Mouse (Mus musculus): ENCODE data around the gene Topors. TPM values are rescaled to one million over a fixed set of nuclear protein-coding genes. Genes with fewer than 3 reads are reported as not detected.

Topors gene
- polyA plus RNA-seq, 1 experiment from 2014 or later = 30.7 TPM

GRCm38 (mm10) chr4:40226095-40226494 lies 43.6 kb downstream of the Topors start:
- Histone ChIP-seq H3K4me3 (ENCODE audit: low read depth, low read length) (no peak overlapping the region), H3K36me3 (ENCODE audit: control insufficient read depth, insufficient read depth, low read length) (no peaks in the 10 kb centered on the region), H3K27me3 (ENCODE audit: control insufficient read depth, insufficient read depth, low read length) (no peaks in the 10 kb centered on the region), H3K4me2 (ENCODE audit: low read depth, low read length) (no peak overlapping the region), H3K4me1 (ENCODE audit: control insufficient read depth, insufficient read depth, low read length) (no peaks in the 10 kb centered on the region), H3K27ac (ENCODE audit: low read depth, low read length) (no peak overlapping the region), H3K9me3 (ENCODE audit: control insufficient read depth, low read length) (no peaks in the 10 kb centered on the region), H3K9ac (replicated peaks; ENCODE audit: low read depth, low read length) (no peak overlapping the region)
- ATAC-seq (ENCODE audit: low read depth) = no peak
- 84% methylated on average over 5 of the region's 5 CpGs for WGBS

DNA sequence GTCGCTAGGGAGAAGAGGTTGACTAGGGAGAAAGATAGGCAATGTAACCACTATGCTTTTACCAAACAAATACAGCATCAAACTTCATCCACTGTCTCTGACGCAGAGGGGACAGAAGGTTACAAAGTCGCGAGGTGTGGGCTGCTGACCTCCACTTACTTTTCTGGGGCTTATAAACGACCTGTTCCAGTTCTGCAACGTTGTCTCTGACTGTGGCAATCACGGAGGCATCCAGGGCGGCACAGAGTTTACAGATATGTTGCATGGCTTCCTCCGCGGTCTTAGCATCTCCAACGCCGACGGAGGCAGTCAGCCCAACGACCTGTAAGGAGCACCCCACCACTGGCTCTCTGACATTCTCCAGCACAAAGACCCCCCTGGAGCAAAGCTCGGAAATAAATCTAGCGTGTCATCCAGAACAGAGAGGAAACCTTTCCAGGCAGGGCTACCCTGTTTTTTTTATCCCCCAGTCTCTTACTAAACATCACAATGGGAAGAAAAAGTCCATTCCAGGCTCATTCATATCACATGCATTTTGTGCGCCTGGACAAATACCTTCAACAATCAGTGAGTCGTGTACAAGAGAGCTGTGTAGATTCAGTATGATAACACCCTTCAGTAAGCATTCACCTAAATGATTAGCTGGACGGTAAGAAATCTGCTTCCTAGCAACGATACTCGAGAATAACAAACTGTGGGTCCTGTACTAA lies 47.6 kb downstream of the Topors start:
- 32% methylated on average over 21 of the region's 21 CpGs for WGBS
- H3K36me3 ChIP-seq (ENCODE audit: control insufficient read depth, insufficient read depth, low read length) = no peaks in the 10 kb centered on the region
- no peak overlapping the region for H3K9ac ChIP-seq (replicated peaks; ENCODE audit: low read depth, low read length)
- no peaks in the 10 kb centered on the region for H3K9me3 ChIP-seq (ENCODE audit: control insufficient read depth, low read length)
- no peak overlapping the region for H3K27ac ChIP-seq (ENCODE audit: low read depth, low read length)
- peak overlapping the region; percentile 3; the same call in 1 of the 2 replicates for H3K4me2 ChIP-seq (ENCODE audit: low read depth, low read length)
- no peaks in the 10 kb centered on the region for H3K4me1 ChIP-seq (ENCODE audit: control insufficient read depth, insufficient read depth, low read length)
- ATAC-seq (ENCODE audit: low read depth) = no peak; the same call in 1 of the 2 replicates
- no peak overlapping the region for H3K4me3 ChIP-seq (ENCODE audit: low read depth, low read length)
- no peaks in the 10 kb centered on the region for H3K27me3 ChIP-seq (ENCODE audit: control insufficient read depth, insufficient read depth, low read length)

GRCm38 (mm10) chr4:40221004-40221760 lies 48.5 kb downstream of the Topors start:
- no peak overlapping the region for H3K9ac ChIP-seq (replicated peaks; ENCODE audit: low read depth, low read length)
- no peak overlapping the region for H3K27ac ChIP-seq (ENCODE audit: low read depth, low read length)
- H3K4me1 ChIP-seq (ENCODE audit: control insufficient read depth, insufficient read depth, low read length) = no peaks in the 10 kb centered on the region
- no peaks in the 10 kb centered on the region for H3K9me3 ChIP-seq (ENCODE audit: control insufficient read depth, low read length)
- WGBS = 34% methylated on average over 14 of the region's 14 CpGs
- no peaks in the 10 kb centered on the region for H3K36me3 ChIP-seq (ENCODE audit: control insufficient read depth, insufficient read depth, low read length)
- no peak overlapping the region for H3K4me2 ChIP-seq (ENCODE audit: low read depth, low read length)
- H3K27me3 ChIP-seq (ENCODE audit: control insufficient read depth, insufficient read depth, low read length) = no peaks in the 10 kb centered on the region
- H3K4me3 ChIP-seq (ENCODE audit: low read depth, low read length) = no peak overlapping the region
- ATAC-seq (ENCODE audit: low read depth) = no peak

GRCm38 (mm10) chr4:40220437-40220836 lies 49.2 kb downstream of the Topors start:
- Histone ChIP-seq H3K36me3 (ENCODE audit: control insufficient read depth, insufficient read depth, low read length) (no peaks in the 10 kb centered on the region), H3K4me2 (ENCODE audit: low read depth, low read length) (peak overlapping the region; percentile 0; the same call in 1 of the 2 replicates), H3K27me3 (ENCODE audit: control insufficient read depth, insufficient read depth, low read length) (no peaks in the 10 kb centered on the region), H3K9me3 (ENCODE audit: control insufficient read depth, low read length) (no peaks in the 10 kb centered on the region), H3K4me1 (ENCODE audit: control insufficient read depth, insufficient read depth, low read length) (no peaks in the 10 kb centered on the region), H3K4me3 (ENCODE audit: low read depth, low read length) (no peak overlapping the region), H3K27ac (ENCODE audit: low read depth, low read length) (no peak overlapping the region), H3K9ac (replicated peaks; ENCODE audit: low read depth, low read length) (no peak overlapping the region)
- WGBS = 21% methylated on average over 12 of the region's 12 CpGs
- ATAC-seq (ENCODE audit: low read depth) = no peak

- 74% methylated on average over 7 of the region's 7 CpGs for WGBS
- no peak overlapping the region for H3K4me2 ChIP-seq (ENCODE audit: low read depth, low read length)
- no peaks in the 10 kb centered on the region for H3K36me3 ChIP-seq (ENCODE audit: control insufficient read depth, insufficient read depth, low read length)
- no peaks in the 10 kb centered on the region for H3K9me3 ChIP-seq (ENCODE audit: control insufficient read depth, low read length)
- H3K27me3 ChIP-seq (ENCODE audit: control insufficient read depth, insufficient read depth, low read length) = no peaks in the 10 kb centered on the region
- no peak overlapping the region for H3K4me3 ChIP-seq (ENCODE audit: low read depth, low read length)
- ATAC-seq (ENCODE audit: low read depth) = 0 out of 2 replicates have a peak, but pooled peaks have one; percentile 49
- H3K27ac ChIP-seq (ENCODE audit: low read depth, low read length) = no peak overlapping the region
- no peaks in the 10 kb centered on the region for H3K4me1 ChIP-seq (ENCODE audit: control insufficient read depth, insufficient read depth, low read length)
- no peak overlapping the region for H3K9ac ChIP-seq (replicated peaks; ENCODE audit: low read depth, low read length)
Measured at GRCm38 (mm10) chr4:40218382-40218781, 51.3 kb downstream of the Topors start.

GRCm38 (mm10) chr4:40217910-40218309 lies 51.7 kb downstream of the Topors start:
- Histone ChIP-seq H3K4me1 (ENCODE audit: control insufficient read depth, insufficient read depth, low read length) (no peaks in the 10 kb centered on the region), H3K27me3 (ENCODE audit: control insufficient read depth, insufficient read depth, low read length) (no peaks in the 10 kb centered on the region), H3K27ac (ENCODE audit: low read depth, low read length) (no peak overlapping the region), H3K9me3 (ENCODE audit: control insufficient read depth, low read length) (no peaks in the 10 kb centered on the region), H3K4me3 (ENCODE audit: low read depth, low read length) (no peak overlapping the region), H3K36me3 (ENCODE audit: control insufficient read depth, insufficient read depth, low read length) (no peaks in the 10 kb centered on the region), H3K4me2 (ENCODE audit: low read depth, low read length) (no peak overlapping the region), H3K9ac (replicated peaks; ENCODE audit: low read depth, low read length) (no peak overlapping the region)
- no peak for ATAC-seq (ENCODE audit: low read depth)
- WGBS = 60% methylated on average over 3 of the region's 3 CpGs

GRCm38 (mm10) chr4:40212177-40212576 lies 57.5 kb downstream of the Topors start:
- no peaks in the 10 kb centered on the region for H3K9me3 ChIP-seq (ENCODE audit: control insufficient read depth, low read length)
- no peak overlapping the region for H3K4me3 ChIP-seq (ENCODE audit: low read depth, low read length)
- no peaks in the 10 kb centered on the region for H3K27me3 ChIP-seq (ENCODE audit: control insufficient read depth, insufficient read depth, low read length)
- H3K9ac ChIP-seq (replicated peaks; ENCODE audit: low read depth, low read length) = no peak overlapping the region
- ATAC-seq (ENCODE audit: low read depth) = no peak
- no peak overlapping the region for H3K27ac ChIP-seq (ENCODE audit: low read depth, low read length)
- H3K4me1 ChIP-seq (ENCODE audit: control insufficient read depth, insufficient read depth, low read length) = no peaks in the 10 kb centered on the region
- WGBS = 97% methylated on average over 4 of the region's 6 CpGs
- H3K4me2 ChIP-seq (ENCODE audit: low read depth, low read length) = no peak overlapping the region
- H3K36me3 ChIP-seq (ENCODE audit: control insufficient read depth, insufficient read depth, low read length) = no peaks in the 10 kb centered on the region

Measured in neural tube, embryonic 14.5 days (tissue).